9 mouse cellular contexts compared by ENCODE assay signal in the genomic region with DNA sequence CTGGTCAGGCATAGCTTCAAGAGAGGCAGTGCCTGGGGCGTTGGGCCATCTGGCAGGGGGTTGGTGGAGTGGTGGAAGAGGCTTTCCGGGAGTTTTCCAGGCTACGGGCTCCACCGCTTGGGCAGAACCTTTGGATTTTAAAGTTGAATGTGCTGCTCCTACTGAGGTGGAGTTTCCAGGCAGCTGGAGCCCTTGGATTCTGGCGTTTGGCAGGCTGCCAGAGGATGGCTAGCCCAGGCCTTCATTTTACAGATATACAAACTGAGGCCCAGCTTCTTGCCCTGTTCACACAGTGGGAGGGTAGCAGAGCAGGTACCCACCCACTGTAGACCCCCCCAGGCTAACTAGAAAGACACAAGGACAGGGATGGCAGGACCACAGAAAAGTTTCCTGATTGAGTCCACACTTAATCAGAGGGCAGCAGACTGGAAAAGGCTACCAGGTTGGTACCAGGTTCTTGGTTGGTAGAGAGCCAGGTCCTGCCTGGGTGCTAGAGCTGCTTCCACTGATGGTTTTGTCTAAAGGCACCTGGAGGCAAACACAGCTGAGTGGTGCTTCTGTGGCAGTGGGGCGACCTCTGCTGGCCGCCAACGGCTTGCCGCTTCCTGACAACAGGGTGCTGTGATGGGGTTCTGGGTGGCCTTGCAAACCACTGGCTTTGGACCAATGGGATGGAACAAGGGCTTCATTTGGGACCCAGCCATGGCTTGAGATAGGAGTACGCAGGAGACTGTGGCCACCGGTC.
A peak's percentile ranks its signal among the peaks of the same experiment; 100 is the strongest.
DNase-seq lines count a peak whose midpoint lies in the region; ATAC-seq lines count a peak whose summit lies in the region.
"Had no signal": no experiment of that assay in that cellular context is flagged by ENCODE, and none has a peak within 500 bp of the region (broad histone marks: within the 10 kb centered on the region; RNA-seq: fewer than 3 reads in every experiment).

No protein-coding gene starts in this region.

- no peaks in the 10 kb centered on the region for H3K27me3 ChIP-seq in embryonic facial prominence, embryonic 13.5 days
- H3K27me3 ChIP-seq in limb, embryonic 12.5 days, result no peaks in the 10 kb centered on the region
- H3K27me3 ChIP-seq in midbrain, embryonic 15.5 days (replicated peaks), result no peaks in the 10 kb centered on the region

- no peak overlapping the region for H3K4me3 ChIP-seq in embryonic facial prominence, embryonic 13.5 days
- no peak overlapping the region for H3K4me3 ChIP-seq in limb, embryonic 12.5 days (replicated peaks)
- no peak overlapping the region for H3K4me3 ChIP-seq in midbrain, embryonic 15.5 days

- H3K27ac ChIP-seq in embryonic facial prominence, embryonic 13.5 days, result peak overlapping the region; percentile 71
- peak overlapping the region; percentile 73 for H3K27ac ChIP-seq in limb, embryonic 12.5 days
- peak overlapping the region; percentile 66 for H3K27ac ChIP-seq in midbrain, embryonic 15.5 days

- peaks cover 53% of the 10 kb centered on the region for H3K4me1 ChIP-seq in embryonic facial prominence, embryonic 13.5 days
- H3K4me1 ChIP-seq in limb, embryonic 12.5 days (replicated peaks), result peaks cover 53% of the 10 kb centered on the region
- H3K4me1 ChIP-seq in midbrain, embryonic 15.5 days, result peaks cover 40% of the 10 kb centered on the region

- H3K4me2 ChIP-seq in embryonic facial prominence, embryonic 13.5 days, result no peak overlapping the region
- H3K4me2 ChIP-seq in limb, embryonic 12.5 days, result no peak overlapping the region
- no peak overlapping the region for H3K4me2 ChIP-seq in midbrain, embryonic 15.5 days

- WGBS in embryonic facial prominence, embryonic 13.5 days, result 27% methylated on average over 11 of the region's 11 CpGs
- WGBS in limb, embryonic 12.5 days, result 27% methylated on average over 11 of the region's 11 CpGs
- WGBS in midbrain, embryonic 15.5 days, result 21% methylated on average over 11 of the region's 11 CpGs

- no peaks in the 10 kb centered on the region for H3K9me3 ChIP-seq in embryonic facial prominence, embryonic 13.5 days
- H3K9me3 ChIP-seq in limb, embryonic 12.5 days, result no peaks in the 10 kb centered on the region
- H3K9me3 ChIP-seq in midbrain, embryonic 15.5 days, result no peaks in the 10 kb centered on the region

- peak; percentile 63 for DNase-seq in 3T3-L1 (ENCODE audit: low read depth, low spot score)
- DNase-seq in adrenal gland, postnatal 4 days (ENCODE audit: low spot score in 2 of 2), result peak; percentile 67 to 78
- DNase-seq in heart, adult 8-10 months (ENCODE audit: low spot score), result peak; percentile 88
- peak; percentile 81 to 90 for DNase-seq in kidney, adult 8-10 months
- DNase-seq in spleen, adult 18-20 months, result peak; percentile 74 to 88

- H3K9ac ChIP-seq in embryonic facial prominence, embryonic 13.5 days, result 0 out of 2 replicates have a peak overlapping the region, but pooled peaks have one; percentile 21
- H3K9ac ChIP-seq in limb, embryonic 12.5 days (replicated peaks), result 0 out of 2 replicates have a peak overlapping the region, but pooled peaks have one; percentile 35
- no peak overlapping the region for H3K9ac ChIP-seq in midbrain, embryonic 15.5 days

- H3K36me3 ChIP-seq in embryonic facial prominence, embryonic 13.5 days, result peaks cover 19% of the 10 kb centered on the region
- H3K36me3 ChIP-seq in limb, embryonic 12.5 days, result peaks cover 56% of the 10 kb centered on the region
- H3K36me3 ChIP-seq in midbrain, embryonic 15.5 days (replicated peaks), result no peaks in the 10 kb centered on the region
- H3K36me3 ChIP-seq: G1E had no signal

- ATAC-seq in embryonic facial prominence, embryonic 13.5 days (ENCODE audit: insufficient number of reproducible peaks, insufficient read depth, low FRiP score, low TSS enrichment, low read depth), result 0 out of 2 replicates have a peak, but pooled peaks have one; percentile 23
- ATAC-seq in limb, embryonic 12.5 days (ENCODE audit: insufficient number of reproducible peaks, insufficient read depth, low FRiP score, low TSS enrichment, low read depth), result no peak
- peak; percentile 76 for ATAC-seq in midbrain, embryonic 15.5 days (replicated peaks)
